Mouse (Mus musculus): ENCODE results near the gene Parp8. TPM values are rescaled to one million over a fixed set of nuclear protein-coding genes. Genes with fewer than 3 reads are reported as not detected.
A peak's percentile ranks its signal among the peaks of the same experiment; 100 is the strongest.

The Parp8 gene
- polyA plus RNA-seq, 1 experiment from 2014 or later: 22.0 TPM

DNA sequence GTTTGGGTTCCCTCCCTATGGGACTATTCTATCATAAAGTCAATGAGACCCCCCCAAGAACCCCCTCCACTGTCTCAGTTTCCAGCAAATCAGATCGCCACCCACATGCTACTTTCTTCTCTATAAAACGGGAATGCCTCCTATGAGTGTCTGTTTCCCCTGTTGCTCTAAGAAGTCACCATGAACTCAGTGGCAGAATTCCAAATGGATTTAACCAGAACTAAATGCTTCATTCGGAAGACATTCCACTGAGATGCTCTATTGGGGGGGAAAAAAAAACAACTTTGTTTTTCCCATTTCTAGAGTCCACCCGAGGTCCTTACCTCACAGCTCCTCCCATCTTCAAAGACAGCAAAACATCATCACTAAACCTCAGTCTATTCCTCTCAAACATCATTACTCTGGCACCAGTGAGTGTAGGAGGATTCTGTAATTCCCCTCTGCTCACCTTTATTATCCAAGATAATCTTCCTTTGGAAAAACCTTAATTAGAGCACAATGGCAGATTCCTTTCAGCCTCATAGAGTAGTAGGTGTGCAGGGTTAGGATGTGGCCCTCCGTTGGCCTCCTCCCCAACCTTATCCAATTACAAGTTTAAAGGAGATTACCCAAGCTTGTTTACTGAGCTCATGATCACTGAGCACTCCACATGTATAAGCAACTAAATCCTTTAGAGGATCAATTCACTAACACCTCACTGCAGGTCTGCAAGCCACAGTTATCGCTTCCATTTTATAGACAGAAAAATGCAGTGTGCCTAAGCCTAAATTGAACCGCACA is 51.1 kb downstream of the Parp8 start:
- no peak overlapping the region for H3K4me2 ChIP-seq (replicated peaks)
- WGBS: 72% methylated on average over 7 of the region's 7 CpGs
- H3K27me3 ChIP-seq: no peaks in the 10 kb centered on the region
- H3K36me3 ChIP-seq: no peaks in the 10 kb centered on the region
- no peaks in the 10 kb centered on the region for H3K4me1 ChIP-seq (replicated peaks)
- H3K27ac ChIP-seq: no peak overlapping the region
- no peak overlapping the region for H3K4me3 ChIP-seq (replicated peaks)
- H3K9ac ChIP-seq (replicated peaks): no peak overlapping the region
- H3K9me3 ChIP-seq: no peaks in the 10 kb centered on the region
- ATAC-seq: no peak

DNA sequence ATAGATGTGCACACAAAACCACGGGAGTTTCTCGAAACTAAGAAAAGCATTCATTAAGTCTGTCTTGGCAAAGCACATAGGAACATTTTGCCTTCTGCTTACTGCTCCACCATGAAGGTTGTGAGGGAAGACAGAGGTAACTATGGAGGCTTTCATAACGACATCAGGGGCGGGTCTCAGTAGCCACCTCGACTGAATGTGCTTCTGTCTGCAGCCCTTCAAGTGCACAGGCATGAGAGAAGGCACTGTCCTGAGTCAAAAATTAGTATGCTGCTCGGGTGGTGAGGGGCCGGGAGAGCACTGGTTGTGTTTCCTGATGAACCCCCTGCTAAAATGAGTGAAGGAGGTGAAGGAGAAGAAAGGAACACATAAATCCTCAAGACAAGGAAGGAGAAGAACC is 51.8 kb downstream of the Parp8 start:
- H3K27ac ChIP-seq: no peak overlapping the region
- no peak overlapping the region for H3K4me3 ChIP-seq (replicated peaks)
- 81% methylated on average over 7 of the region's 7 CpGs for WGBS
- no peaks in the 10 kb centered on the region for H3K36me3 ChIP-seq
- no peaks in the 10 kb centered on the region for H3K9me3 ChIP-seq
- no peak overlapping the region for H3K9ac ChIP-seq (replicated peaks)
- no peak for ATAC-seq
- H3K4me2 ChIP-seq (replicated peaks): no peak overlapping the region
- H3K4me1 ChIP-seq (replicated peaks): no peaks in the 10 kb centered on the region
- H3K27me3 ChIP-seq: no peaks in the 10 kb centered on the region

DNA sequence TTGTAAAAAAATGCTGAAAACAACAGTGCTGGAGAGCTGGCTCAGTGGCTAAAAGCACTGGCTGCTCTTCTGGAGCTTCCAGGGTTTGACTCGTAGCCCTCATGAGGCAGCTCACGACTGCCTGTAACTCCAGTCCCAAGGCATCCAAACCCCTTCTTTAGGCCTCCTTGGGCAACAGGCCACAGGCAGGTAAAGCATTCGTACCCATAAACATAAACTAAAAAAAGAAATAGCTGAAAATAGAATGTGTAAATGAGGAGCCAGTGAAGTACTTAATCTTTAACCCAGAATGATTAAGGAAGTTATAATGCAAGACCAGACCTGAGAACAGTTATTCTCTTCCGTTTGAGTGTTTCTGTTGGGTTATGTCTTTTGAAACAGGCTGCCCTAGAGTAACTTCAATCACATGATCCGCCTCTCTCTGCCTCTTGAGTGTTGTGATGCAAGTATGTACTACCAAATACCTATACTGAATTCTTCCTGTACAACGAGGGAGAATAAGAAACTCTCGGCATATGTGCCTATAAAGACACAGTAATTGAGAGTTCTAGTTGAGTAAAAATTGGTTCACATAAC is 53.2 kb downstream of the Parp8 start:
- Histone ChIP-seq H3K36me3 (no peaks in the 10 kb centered on the region), H3K9ac (replicated peaks) (no peak overlapping the region), H3K4me3 (replicated peaks) (no peak overlapping the region), H3K4me2 (replicated peaks) (no peak overlapping the region), H3K9me3 (no peaks in the 10 kb centered on the region), H3K27me3 (no peaks in the 10 kb centered on the region), H3K4me1 (replicated peaks) (no peaks in the 10 kb centered on the region), H3K27ac (no peak overlapping the region)
- WGBS: 91% methylated on average over 7 of the region's 7 CpGs
- ATAC-seq: no peak

DNA sequence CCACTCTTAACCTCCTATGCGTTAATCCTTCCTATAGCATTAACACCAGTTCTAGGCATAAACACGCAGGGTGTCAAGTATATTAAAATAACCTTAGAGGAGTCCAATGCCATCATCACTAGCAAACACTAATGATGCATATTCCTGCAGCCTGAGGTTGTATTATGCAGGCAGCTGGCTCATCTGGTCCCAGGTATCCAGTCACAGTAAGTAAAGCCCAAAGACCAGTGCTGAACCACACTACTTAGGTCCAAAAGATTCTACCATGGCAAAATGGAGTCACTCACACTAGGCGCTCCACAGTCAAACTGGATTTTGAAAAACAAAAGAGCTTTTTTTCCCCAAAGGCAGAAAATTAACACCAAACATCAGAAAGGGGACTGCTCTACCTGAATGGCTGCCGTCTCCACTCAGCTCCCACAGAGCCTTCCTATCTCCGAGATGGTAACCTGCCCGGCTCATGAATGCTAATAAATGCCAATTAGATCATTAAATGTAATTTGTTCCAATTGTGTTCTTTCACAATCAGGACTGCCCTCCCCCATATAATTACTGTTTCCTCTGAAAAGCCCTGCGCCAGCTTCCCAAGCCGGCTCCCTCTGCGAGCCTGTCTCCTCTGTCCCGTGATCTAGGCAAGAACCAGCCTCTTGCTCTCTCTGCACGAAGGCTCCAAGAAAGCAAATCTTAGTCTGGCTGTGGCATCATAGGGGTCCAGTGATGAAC is 54.5 kb downstream of the Parp8 start:
- peak; percentile 56; the same call in 1 of the 2 replicates for ATAC-seq
- H3K4me1 ChIP-seq (replicated peaks): no peaks in the 10 kb centered on the region
- H3K27ac ChIP-seq: no peak overlapping the region
- H3K9ac ChIP-seq (replicated peaks): no peak overlapping the region
- H3K4me3 ChIP-seq (replicated peaks): no peak overlapping the region
- no peaks in the 10 kb centered on the region for H3K9me3 ChIP-seq
- H3K4me2 ChIP-seq (replicated peaks): no peak overlapping the region
- 75% methylated on average over 11 of the region's 11 CpGs for WGBS
- no peaks in the 10 kb centered on the region for H3K36me3 ChIP-seq
- no peaks in the 10 kb centered on the region for H3K27me3 ChIP-seq

DNA sequence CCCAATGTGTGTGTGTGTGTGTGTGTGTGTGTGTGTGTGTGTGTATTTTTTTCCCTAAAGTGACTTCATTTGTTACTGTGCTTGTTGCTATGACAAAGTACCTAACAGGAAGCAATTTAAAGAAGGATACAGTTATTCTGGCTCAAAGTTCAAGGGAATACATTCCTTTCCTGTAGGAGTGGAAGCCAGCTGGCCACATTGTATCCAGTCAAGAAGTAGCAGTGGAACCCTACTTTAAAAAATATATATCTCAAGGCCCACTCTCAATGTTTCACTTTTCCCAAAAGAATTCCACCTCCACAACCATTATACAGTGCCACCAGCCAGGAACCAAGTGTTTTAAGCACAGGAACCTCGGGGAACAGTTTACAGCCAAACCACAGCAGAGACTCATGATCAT is 55.7 kb downstream of the Parp8 start:
- Histone ChIP-seq H3K4me1 (replicated peaks) (no peaks in the 10 kb centered on the region), H3K4me3 (replicated peaks) (no peak overlapping the region), H3K27me3 (no peaks in the 10 kb centered on the region), H3K9ac (replicated peaks) (no peak overlapping the region), H3K4me2 (replicated peaks) (no peak overlapping the region), H3K27ac (no peak overlapping the region), H3K9me3 (no peaks in the 10 kb centered on the region), H3K36me3 (no peaks in the 10 kb centered on the region)
- ATAC-seq: no peak
- 94% methylated on average over 1 of the region's 1 CpGs for WGBS

DNA sequence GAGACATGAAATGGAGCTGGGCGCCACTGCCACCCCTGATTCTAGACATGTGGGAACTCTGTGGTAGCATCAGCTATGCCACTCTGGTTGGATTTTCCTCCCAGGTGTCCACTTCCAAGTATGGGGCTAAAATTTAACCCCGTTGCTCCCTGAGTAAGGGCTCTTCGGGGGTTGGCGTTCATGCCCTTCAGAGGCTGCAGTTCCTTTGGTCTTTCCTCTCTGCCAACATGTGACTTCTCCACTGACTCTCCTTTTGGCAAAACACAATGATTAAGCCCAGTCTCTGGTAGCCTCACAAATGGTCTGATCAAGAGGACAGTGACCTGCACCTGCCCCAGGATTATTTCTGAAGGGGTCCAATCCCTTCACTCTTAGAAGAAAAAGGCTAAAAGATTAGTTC is 56.4 kb downstream of the Parp8 start:
- Histone ChIP-seq H3K36me3 (no peaks in the 10 kb centered on the region), H3K9me3 (no peaks in the 10 kb centered on the region), H3K27ac (no peak overlapping the region), H3K27me3 (no peaks in the 10 kb centered on the region), H3K4me3 (replicated peaks) (no peak overlapping the region), H3K4me2 (replicated peaks) (no peak overlapping the region), H3K4me1 (replicated peaks) (no peaks in the 10 kb centered on the region), H3K9ac (replicated peaks) (no peak overlapping the region)
- ATAC-seq: no peak
- WGBS: 93% methylated on average over 4 of the region's 4 CpGs

DNA sequence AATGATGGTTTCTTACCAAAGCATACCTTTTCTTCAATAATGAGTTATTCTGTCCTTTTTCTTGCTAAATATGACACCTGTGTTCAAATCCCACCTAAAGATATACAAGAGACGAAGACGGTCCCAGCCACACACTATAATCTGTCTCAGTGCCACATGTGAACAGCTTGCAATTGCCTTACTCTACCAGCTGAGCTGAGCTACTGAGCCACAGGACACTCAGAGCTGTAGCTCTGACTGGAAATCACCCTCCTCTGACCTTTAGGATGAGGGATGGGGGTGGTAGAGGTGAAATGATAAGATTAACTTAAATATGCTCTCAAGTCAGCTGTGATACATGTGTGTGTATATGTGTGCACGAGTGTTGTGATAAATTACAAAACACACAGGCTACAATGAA is 57.9 kb downstream of the Parp8 start:
- WGBS: 93% methylated on average over 3 of the region's 3 CpGs

DNA sequence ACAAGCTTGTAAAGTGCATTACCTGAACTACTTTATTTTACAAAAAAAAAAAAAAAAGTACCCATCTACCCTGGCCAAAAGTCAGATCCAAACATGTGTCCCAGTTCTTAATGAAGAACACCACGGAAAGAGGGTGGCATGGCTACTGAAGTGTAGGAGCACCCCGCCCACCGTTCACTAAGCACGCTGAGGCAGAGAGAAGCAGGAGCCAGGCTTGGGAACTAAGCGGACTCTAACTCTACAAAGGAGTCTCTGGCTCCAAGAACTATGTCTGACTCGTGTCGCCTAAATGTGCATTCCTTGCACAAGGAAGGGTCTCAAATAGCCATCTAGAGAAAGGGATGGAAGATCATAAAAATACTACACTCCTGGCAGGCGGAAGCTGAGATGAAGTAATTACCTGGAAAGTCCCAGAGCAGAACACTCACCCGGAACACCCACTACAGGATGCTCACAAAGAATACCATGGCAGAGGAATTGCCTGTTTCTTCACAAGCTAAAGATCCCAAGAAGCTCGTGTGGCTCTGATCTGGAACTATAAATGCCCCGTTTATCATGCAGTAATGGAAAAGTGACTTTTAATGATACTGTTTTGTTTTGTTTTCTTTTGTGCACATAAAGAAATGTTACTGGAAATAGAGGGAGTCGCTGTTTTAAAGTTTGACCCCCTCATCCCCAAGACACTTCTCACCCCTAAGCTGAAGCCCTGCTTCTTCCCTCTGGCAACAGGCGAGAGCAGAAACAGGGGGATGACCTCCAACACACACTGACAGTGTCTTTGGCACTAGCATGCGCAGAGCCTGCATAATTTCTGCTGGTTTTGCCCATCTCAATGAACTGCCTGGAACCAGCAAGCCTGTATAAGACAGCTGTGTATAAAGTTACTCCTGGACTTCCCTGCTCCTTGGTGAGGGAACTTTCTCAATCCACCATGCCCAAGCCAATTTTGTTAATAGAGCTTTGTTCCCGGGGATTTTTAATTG is 62.6 kb downstream of the Parp8 start:
- H3K27ac ChIP-seq: no peak overlapping the region
- ATAC-seq: no peak
- no peaks in the 10 kb centered on the region for H3K27me3 ChIP-seq
- no peaks in the 10 kb centered on the region for H3K36me3 ChIP-seq
- no peak overlapping the region for H3K4me3 ChIP-seq (replicated peaks)
- no peak overlapping the region for H3K4me2 ChIP-seq (replicated peaks)
- no peak overlapping the region for H3K9ac ChIP-seq (replicated peaks)
- H3K9me3 ChIP-seq: no peaks in the 10 kb centered on the region
- WGBS: 84% methylated on average over 15 of the region's 15 CpGs
- 0 out of 2 replicates have a peak, but pooled peaks cover 3% of the 10 kb centered on the region for H3K4me1 ChIP-seq (replicated peaks)

More for the DNA sequence above, 57.9 kb downstream of the Parp8 start:
- Histone ChIP-seq H3K4me3 (replicated peaks) (no peak overlapping the region), H3K9ac (replicated peaks) (no peak overlapping the region), H3K4me2 (replicated peaks) (no peak overlapping the region), H3K27ac (no peak overlapping the region), H3K27me3 (no peaks in the 10 kb centered on the region), H3K4me1 (replicated peaks) (0 out of 2 replicates have a peak, but pooled peaks cover 3% of the 10 kb centered on the region), H3K36me3 (no peaks in the 10 kb centered on the region), H3K9me3 (no peaks in the 10 kb centered on the region)
- no peak for ATAC-seq

DNA sequence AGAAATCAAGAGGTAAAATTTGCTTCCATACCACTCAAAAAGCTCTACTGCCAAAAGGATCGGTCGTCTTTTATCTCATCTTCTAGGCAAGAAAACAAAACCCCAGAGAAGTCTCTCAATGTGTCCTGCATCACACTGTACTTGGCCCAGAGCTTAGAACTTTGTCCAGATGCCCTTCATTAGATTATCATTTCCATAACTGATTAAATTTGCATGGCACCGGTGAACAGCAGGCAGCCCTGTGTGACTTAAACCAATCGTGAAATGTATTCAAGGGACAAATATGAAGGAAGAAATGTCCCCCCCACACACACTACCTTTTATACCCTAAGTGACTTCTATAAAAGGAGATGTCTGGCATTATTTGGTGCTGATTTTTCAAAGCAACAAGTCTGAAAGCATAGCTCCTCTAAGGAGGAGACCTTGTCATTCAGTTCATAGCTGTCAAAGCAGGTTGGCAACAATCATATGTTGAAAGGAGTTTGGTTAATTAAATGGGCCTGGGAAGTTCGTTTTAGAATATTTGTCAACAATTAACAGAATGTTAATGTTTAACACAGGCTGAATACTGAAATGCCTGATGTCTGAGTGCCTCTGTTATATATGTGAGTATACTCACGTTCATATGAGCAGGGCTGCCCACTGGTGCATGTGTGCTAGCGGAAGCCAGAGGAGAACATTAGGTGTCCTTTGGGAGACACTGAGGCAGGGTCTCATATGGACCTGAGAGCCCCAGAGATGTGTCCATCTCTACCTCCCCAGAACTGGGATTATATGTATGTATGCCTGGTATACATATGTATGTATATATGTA is 66.4 kb downstream of the Parp8 start:
- 85% methylated on average over 7 of the region's 7 CpGs for WGBS
- H3K9ac ChIP-seq (replicated peaks): no peak overlapping the region
- no peak for ATAC-seq

DNA sequence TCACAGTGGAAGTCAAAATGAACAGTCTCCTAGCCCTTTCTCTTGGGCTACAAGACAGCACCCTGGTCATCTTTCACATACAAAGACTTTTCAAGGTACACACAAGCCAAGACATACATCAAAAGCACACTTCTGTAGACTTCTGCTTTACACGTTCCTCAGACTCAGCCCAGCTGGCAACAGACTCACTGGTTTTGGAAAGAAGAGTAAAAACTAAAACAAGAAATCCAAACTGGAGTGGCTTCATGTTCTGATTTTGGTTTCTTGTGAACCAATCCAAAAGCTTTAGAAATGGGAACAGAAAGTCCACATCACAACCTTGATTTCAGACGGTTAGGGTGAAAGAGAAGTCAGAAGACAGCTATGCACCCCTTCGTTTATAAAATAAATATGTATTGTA is 67.8 kb downstream of the Parp8 start:
- no peaks in the 10 kb centered on the region for H3K36me3 ChIP-seq
- WGBS: 87% methylated on average over 3 of the region's 3 CpGs
- no peak overlapping the region for H3K27ac ChIP-seq
- H3K9ac ChIP-seq (replicated peaks): no peak overlapping the region
- H3K4me2 ChIP-seq (replicated peaks): no peak overlapping the region
- H3K4me3 ChIP-seq (replicated peaks): no peak overlapping the region
- H3K9me3 ChIP-seq: no peaks in the 10 kb centered on the region
- H3K4me1 ChIP-seq (replicated peaks): no peaks in the 10 kb centered on the region
- no peak for ATAC-seq
- H3K27me3 ChIP-seq: no peaks in the 10 kb centered on the region

More for the DNA sequence above, 66.4 kb downstream of the Parp8 start:
- no peaks in the 10 kb centered on the region for H3K27me3 ChIP-seq
- no peaks in the 10 kb centered on the region for H3K36me3 ChIP-seq
- H3K27ac ChIP-seq: no peak overlapping the region
- 0 out of 2 replicates have a peak, but pooled peaks cover 3% of the 10 kb centered on the region for H3K4me1 ChIP-seq (replicated peaks)
- no peak overlapping the region for H3K4me3 ChIP-seq (replicated peaks)
- no peak overlapping the region for H3K4me2 ChIP-seq (replicated peaks)
- H3K9me3 ChIP-seq: no peaks in the 10 kb centered on the region

DNA sequence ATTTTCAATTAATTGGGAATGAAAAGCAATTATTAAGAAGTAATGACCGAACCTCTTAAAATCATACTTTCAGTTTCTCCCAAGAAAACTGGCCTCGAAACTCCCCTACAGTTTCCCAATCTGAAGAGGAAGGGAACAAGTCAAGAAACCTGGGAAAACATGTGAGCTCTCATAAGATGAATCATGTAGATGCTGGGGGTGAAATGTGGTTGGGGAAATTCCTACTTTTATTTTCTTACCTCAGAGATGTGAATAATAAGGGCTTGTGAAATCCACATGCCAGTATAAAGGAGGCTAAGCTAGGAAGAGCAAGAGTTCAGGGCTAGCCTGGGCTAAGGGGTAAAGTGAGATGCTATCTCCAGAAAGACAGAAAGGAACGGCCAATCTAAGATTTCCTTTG is 74.0 kb downstream of the Parp8 start:
- no peaks in the 10 kb centered on the region for H3K27me3 ChIP-seq
- no peak for ATAC-seq
- no peak overlapping the region for H3K9ac ChIP-seq (replicated peaks)
- H3K4me3 ChIP-seq (replicated peaks): no peak overlapping the region
- H3K4me1 ChIP-seq (replicated peaks): no peaks in the 10 kb centered on the region
- no peaks in the 10 kb centered on the region for H3K36me3 ChIP-seq
- WGBS: over 99% methylated on average over 3 of the region's 3 CpGs
- H3K9me3 ChIP-seq: no peaks in the 10 kb centered on the region
- no peak overlapping the region for H3K4me2 ChIP-seq (replicated peaks)
- H3K27ac ChIP-seq: no peak overlapping the region

Measured in midbrain, embryonic 13.5 days (tissue).